Mouse (Mus musculus) liver (tissue): ENCODE measurements around the gene Samd4b.

ENCODE experiments used
- DNase-seq: peaks from one replicate; pipeline ENCODE4 v3.0.0-alpha.2; 2020; ENCODE audit warnings: mixed read lengths

The Samd4b gene

GRCm38 (mm10) chr7:28490410-28490809 is 107.5 kb downstream of the Samd4b start:
- DNase-seq, result peak; percentile 65

- DNase-seq, result peak; percentile 34
These were observed 109.9 kb downstream of the Samd4b start for GRCm38 (mm10) chr7:28488030-28488491.

DNA sequence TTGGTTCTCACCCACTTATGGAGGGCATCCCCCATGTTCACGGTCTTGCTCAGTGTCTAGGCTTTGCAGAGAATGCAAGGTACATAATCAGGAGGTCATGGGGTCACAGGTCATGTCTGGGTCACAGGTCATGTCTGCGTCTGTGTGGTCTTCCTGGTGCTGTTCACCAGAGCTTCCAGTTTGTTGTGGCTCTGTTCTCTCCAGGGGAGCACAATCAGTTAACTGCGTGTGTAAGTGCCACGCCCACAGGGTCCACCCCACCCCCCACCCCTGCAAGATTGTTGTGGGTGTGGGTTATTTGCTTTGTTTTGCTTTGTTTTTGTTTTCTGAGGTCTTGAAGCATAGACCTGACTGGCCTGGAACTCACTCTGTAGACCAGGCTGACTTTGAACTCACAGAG is 113.8 kb downstream of the Samd4b start:
- DNase-seq, result no peak

DNA sequence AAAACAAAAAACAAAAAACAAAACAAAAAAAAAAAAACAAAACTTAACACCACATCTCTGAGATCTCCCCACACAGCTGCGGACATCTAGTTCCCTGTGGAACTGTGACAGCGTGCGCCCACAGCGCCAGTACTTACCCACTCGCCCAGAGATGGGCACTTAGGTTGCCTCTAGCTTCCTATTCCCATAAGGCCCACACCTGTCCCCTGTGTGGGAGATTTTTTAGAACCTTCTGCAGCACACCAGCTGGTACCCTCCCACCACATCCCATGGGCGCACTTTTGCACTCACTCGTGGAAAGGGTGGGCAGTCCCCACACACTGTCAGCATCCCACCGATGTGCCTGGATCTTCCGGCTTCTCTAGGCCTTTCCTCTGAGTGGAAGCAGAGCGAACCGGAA is 115.1 kb downstream of the Samd4b start:
- DNase-seq, result no peak

- peak; percentile 41 for DNase-seq
These were observed 119.1 kb downstream of the Samd4b start for GRCm38 (mm10) chr7:28478854-28479253.

GRCm38 (mm10) chr7:28477363-28477762 is 120.6 kb downstream of the Samd4b start:
- no peak for DNase-seq

- no peak for DNase-seq
These were observed 121.8 kb downstream of the Samd4b start for GRCm38 (mm10) chr7:28476191-28476590.

DNA sequence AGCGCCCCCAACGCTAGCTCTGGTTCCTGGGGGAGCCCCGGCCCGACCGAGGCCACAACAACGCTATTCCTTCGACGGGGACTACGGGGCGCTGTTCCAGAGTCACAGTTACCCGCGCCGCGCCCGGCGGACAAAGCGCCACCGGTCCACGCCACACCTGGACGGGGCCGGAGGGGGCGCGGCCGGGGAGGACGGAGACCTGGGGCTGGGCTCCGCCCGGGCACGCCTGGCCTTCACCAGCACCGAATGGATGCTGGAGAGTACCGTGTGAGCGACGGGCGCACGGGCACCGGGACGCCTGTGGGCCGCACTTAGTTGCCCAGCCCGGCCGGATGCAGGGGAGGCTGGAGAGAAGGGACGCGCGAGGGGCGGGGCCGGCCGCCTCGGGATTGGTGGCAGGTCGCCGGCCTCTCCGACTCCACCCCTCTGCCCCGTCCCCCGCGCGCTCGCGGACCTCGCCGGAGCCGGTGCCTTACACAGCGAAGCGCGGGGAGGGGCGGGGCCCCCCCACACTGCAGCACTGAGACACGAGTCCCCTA is 130.7 kb downstream of the Samd4b start:
- DNase-seq, result peak; percentile 69

GRCm38 (mm10) chr7:28466721-28467212 is 131.2 kb downstream of the Samd4b start:
- DNase-seq, result no peak

DNA sequence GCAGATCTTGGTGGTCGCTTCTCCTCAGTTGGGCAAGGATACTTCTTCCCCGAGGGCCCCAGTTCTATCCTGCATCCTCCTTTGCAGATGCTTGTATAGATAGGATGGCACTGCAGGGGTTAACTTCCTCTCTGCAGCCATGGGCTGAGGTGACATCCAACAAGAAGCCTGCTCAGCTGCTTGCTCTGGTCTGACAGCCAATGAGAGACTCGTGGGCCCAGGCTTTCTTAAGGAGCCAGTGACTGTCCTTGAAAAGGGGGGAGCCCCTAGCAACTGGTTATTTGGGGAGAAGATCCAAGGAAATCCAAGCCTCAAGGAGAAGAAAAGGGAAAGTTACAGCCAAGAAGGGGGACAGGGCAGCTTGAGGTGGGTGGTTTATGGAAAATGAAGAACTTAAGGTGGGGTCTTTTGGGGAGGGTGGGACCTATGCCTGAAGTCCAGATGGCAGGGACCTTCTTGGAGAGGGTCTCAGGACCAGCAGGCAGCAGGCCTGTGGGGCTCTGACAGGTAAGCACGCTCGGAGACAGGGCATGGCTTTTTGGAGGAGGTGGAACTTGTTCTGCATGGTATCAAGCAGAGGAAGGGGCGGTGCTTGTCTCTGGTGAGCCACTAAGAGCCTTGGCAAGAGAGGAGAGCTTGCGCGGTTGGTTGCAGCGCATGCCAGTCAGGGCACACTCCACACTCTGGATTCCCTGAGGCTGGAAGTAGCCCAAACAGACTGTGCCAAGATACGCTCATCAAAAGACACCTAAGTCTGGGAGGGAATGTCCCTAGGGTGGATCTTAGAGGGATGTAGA is 133.3 kb downstream of the Samd4b start:
- peak; percentile 63 for DNase-seq

- no peak for DNase-seq
These were observed 135.2 kb downstream of the Samd4b start for GRCm38 (mm10) chr7:28462769-28463168.

DNA sequence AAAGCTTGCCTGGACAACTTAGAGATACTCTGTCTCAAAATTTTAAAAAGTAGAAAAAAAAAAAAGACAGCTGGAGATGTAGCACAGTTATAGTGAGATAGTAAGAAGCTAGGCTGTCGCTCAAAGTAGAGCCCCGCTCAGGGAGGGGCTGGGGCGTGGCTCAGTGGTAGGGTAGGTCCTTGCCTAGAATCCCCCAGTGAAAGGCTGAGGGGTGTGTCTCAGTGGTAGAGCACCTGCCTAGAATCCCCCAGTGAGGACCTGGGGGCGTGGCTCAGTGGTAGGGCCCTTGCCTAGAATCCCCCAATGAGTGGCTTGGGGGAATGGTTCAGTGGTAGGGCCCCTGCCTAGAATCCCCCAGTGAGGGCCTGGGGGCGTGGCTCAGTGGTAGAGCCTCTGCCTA is 137.6 kb downstream of the Samd4b start:
- no peak for DNase-seq

DNA sequence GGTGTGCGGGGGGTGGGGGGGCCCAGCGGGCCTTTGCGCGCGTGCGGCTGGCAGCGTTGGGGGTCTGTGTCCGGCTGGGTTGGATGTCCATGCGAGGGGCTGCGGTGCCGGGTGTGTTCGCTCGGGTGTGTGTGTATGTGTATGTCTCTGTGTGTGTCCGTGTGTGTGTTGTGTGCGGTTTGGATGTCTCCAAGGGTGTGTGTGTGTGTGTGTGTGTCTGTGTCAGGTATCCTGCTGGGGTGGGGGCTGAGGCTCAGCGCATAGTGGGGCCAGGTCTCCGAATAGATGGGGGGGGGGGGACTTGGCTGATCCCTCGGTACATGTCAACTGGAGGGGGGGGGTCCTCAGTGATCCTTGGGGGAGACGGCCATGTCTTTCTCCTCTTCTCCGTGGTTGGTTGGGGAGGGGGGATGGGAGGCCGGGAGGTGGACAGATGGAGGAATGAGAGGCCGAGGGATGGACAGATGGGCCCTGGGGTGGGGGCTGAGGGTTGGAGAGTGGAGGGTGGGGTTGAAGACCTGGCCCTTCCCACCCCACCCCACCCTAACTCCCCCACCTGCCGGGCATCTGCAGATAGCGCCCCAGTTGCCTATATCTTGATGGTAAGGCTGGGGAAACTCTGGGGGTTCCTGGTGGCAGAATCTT is 145.5 kb downstream of the Samd4b start:
- no peak for DNase-seq

DNA sequence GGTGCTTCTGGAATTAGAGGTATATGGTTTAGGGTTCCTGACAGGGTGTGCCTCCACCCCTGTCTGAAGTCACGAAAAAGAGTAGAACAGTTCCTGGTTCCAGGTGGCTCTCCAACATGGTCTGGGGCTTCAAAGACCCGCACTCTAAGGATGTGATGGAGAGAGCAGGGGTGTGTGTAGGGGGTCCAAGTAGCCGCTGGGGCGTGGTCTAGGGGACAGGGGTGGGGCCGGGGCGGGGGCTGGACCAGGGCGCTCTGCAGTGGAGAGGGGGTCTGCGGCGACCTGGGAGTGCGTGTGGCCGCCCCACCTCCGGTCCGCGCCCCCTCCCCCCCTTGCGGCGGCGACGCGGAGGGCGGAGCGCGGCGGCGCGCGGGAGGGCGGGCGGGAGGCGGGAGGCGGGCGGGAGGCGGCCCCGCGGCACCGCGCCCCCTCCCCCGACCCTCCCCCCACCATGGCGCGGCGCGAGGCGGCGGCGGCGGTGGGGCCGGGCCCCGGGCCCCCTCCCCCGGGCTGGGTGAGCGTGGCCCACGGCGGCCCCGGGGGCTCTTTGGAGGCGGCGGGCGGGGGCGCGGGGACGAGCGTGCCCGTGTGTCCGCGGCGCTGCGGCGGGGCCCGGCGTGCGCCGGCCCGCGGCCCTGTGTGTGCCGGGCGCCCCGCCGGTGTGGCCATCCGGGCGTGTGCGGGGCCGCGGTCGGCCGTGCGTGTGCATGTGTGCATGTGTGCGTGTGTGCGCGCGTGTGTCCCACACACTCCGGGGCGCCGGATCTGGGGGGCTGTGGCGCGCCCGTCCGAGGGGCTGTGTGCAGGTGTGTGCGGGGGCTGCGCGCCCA is 146.2 kb downstream of the Samd4b start, which contains the start of gene Lrfn1:
Gene Lrfn1, plus strand, starts transcription at position 450 of the 830 bp plus-strand sequence.
- no peak for DNase-seq

GRCm38 (mm10) chr7:28447865-28448820 is 149.8 kb downstream of the Samd4b start:
- DNase-seq, result no peak

GRCm38 (mm10) chr7:28447101-28447830 is 150.7 kb downstream of the Samd4b start:
- DNase-seq, result no peak

DNA sequence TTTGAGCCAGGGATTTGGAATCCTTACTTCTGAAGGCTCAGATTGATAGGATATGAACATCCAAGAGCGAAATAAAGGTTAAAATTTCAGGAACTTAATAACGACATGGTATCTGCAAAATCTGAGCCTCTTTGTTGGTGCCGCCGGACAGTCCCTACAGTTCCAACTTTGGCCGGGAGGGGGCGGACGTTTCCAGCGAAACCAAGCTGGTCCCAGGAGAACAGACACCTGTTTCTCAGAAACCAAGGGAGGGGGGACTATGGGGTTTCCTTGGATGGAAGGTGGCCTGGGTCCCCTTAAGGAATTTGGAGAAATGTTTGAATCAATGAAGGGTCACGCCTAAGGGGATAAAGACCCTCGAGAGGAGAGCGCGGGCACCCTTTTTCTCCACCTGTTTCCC is 151.5 kb downstream of the Samd4b start:
- DNase-seq, result peak; percentile 78

DNA sequence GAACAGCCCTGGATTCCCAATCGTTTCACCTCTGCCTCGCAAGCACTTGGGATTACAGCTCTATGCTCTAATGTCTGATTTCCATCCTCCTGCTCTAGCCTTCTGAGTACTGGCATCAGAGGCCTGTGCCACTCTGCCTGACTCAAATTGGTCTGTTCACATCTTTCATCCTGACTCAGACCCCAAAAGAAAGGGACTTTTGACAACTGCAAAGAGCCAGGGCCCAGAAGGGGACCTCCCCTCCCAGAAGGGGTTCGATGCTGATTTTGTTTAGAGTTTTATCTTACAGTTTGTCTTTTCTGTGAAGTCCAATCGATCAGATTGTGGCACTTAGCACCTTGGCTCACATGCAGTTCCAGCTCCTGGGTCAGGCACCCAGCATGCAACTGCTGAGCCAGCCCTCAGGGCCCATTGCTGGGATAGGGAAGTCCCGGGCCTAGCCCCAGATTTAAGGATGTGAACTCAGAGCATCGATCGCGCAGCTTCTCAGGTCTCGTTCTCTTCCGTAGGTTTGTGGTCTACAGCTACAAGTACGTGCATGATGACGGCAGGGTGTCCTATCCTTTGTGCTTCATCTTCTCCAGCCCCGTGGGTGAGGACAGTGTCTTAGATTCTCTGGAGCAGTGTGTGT is 153.5 kb downstream of the Samd4b start:
- no peak for DNase-seq

DNA sequence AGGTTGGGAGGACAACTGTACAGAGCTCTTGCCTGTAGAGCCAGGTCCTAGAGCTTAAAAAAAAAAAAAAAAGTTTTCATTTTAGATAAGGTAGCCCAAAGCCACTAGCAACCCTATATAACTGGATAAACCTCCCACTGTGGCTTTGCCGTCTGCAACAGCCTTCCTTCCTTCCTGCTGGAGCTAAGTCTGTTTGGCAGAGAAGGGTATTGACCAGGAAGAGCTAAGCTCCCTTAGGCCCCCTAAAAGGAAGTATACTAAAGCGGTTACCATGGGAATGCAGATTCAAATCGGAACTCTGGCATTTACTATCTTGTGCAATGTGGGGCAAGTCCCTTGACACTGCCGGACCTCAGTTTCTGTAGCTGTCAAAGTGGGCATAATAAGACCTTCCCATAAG is 155.3 kb downstream of the Samd4b start:
- DNase-seq, result no peak

DNA sequence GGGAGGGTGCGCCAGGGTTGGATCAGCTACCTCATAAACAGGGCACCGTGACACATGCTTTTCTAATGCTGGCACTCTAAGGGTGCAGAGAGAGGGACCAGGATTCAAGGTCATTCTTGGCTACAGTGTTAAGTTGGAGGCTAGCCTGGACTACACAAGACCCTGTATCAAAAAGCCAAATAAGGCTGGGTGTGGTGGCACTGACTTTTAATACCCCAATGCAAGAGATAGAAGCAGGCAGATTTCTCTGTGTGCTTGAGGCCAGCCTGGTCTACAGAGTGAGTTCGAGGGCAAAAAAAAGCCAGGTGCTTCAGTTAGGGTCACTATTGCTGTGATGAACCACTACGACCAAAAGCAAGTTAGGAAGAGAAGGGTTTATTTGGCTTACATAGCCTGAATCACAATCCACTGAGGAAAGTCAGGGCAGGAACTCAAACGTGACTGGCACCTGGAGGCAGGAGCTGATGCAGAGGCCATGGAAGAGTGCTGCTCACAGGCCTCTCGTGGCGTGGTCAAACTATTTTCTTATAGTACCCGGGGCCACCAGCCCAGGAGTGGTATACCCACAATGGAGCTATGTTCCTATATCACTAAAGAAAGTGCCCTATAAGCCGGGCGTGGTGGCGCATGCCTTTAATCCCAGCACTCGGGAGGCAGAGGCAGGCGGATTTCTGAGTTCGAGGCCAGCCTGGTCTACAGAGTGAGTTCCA is 156.0 kb downstream of the Samd4b start:
- DNase-seq, result no peak
